Mouse (Mus musculus) layer of hippocampus, adult 9-10 months (tissue): ENCODE results near the gene Foxp1.
A peak's percentile ranks its signal among the peaks of the same experiment; 100 is the strongest.

ENCODE experiments used
- DNase-seq: peaks from one replicate; pipeline ENCODE4 v3.0.0; 2022; ENCODE audit warnings: low spot score

Foxp1 gene

GRCm38 (mm10) chr6:99282866-99283657, 239.5 kb downstream of the Foxp1 start:
- no peak for DNase-seq

GRCm38 (mm10) chr6:99281433-99281832, 241.1 kb downstream of the Foxp1 start:
- DNase-seq, result no peak

DNA sequence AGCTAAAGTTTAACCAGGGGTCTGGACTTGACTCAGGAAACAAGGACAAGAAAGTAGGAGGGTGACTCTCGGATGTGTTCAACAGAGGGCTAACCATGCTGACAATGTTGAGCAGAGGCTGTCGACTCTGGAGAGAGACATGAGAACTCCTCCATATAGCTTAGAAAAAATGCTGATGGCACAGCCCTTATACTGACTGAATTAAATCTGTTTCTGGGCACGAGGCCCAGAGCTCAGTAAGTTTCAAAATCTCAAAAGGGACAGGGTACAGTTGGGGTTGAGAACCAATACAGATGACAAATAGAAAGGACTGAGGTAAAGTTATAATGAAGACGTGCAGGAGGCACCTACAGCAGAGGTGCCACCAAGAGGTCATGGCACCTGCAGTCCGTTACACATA, 241.9 kb downstream of the Foxp1 start:
- no peak for DNase-seq

GRCm38 (mm10) chr6:99277251-99277650, 245.3 kb downstream of the Foxp1 start:
- DNase-seq, result no peak

- no peak for DNase-seq
Observed at GRCm38 (mm10) chr6:99276297-99276653, 246.2 kb downstream of the Foxp1 start.

- DNase-seq, result no peak
Observed at GRCm38 (mm10) chr6:99275381-99276296, 246.9 kb downstream of the Foxp1 start.

- DNase-seq, result no peak
Observed at GRCm38 (mm10) chr6:99274667-99275066, 247.9 kb downstream of the Foxp1 start.

GRCm38 (mm10) chr6:99274222-99274621, 248.3 kb downstream of the Foxp1 start:
- no peak for DNase-seq

DNA sequence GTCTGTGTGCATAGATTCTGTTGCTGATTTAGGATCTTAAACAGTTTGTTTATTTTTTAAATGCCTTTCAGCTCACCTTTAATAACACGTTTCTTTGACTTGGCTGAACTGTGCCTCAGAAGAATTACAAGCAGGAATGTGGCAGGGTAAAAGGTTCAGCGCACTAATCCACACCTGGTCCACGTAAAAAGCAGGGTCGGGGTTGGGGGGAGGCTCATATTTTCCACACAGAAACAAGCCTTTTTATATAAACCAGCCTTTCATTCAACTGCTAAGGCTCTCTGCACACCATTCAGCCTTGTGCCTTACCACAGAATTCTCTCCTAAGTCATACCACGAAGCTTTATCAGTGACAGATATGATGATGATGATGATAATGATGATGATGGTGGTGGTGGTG, 249.3 kb downstream of the Foxp1 start:
- DNase-seq, result no peak

- DNase-seq, result no peak
Observed at GRCm38 (mm10) chr6:99272174-99272573, 250.3 kb downstream of the Foxp1 start.

- no peak for DNase-seq
Observed at GRCm38 (mm10) chr6:99271741-99272140, 250.8 kb downstream of the Foxp1 start.

- no peak for DNase-seq
Observed at GRCm38 (mm10) chr6:99269921-99270320, 252.6 kb downstream of the Foxp1 start.

GRCm38 (mm10) chr6:99268171-99269061, 254.1 kb downstream of the Foxp1 start:
- DNase-seq, result peak; percentile 32

DNA sequence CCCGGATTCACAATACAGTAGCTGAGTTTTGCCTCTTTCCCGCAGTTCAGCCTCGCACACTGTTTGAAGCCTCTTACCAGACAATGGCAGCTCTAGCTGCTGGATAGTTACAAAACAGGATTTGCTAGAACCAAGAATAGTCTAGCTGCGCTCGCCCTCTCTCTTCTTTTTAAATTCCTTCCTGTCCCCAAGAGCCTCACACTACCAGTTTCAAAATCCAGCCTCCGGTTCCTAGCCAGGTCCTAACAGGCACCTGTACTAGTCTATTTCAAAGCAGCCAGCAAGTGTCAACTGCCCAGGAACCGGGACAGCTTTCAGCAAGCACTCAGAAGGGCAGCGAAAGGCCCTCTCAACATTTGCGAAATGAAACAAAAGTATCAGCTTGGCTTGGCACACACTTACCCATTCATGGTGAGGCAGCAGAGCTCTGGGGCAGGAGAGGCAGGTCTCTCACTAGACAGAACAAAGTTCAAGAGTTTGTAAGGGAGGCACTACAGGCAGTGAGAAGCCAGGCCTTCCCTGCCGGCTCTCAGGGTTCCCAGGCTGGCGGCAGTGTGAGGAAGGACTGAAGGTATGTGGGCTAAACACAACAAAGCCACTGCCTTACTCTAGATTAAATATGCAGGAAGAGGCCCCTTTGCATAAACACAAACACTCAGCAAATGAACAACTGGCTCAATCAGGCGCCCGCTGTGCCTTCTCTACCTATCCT, 256.4 kb downstream of the Foxp1 start:
- DNase-seq, result no peak

DNA sequence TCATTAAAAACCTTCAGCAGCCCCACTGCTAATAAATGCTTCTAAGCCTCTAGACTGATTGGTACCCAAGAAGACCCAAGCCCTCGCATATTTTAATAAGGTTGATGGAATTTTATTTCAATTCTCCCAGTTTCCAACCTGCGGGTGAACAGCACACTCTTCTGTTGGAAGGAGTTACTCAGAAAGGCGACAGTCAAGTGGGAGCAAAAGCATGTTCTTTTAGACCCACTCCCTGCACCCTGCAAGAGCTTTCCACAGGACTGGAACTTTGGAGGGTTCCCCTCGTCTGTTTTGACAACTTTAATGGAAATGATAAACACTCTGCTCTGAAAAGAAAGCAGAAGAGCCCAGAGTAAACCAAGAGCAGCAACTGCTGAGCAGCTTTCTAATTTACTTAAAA, 257.3 kb downstream of the Foxp1 start:
- no peak for DNase-seq

- DNase-seq, result no peak
Observed at GRCm38 (mm10) chr6:99264192-99265093, 258.1 kb downstream of the Foxp1 start.

DNA sequence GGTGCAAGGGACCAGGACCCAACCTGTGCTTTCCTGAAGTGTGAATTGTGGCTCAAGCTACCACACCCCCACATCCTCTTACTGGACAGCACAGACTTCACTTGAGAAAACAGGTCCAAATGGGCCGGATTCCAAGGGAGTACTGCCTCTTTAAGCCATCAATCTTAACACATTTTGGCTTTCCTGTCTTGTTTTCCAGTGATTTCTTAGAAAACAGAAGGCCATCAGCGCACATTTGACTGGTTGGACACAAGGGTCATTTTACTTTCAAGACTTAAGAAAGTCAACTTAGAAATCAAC, 258.7 kb downstream of the Foxp1 start:
- no peak for DNase-seq

- no peak for DNase-seq
Observed at GRCm38 (mm10) chr6:99263061-99263885, 259.2 kb downstream of the Foxp1 start.

DNA sequence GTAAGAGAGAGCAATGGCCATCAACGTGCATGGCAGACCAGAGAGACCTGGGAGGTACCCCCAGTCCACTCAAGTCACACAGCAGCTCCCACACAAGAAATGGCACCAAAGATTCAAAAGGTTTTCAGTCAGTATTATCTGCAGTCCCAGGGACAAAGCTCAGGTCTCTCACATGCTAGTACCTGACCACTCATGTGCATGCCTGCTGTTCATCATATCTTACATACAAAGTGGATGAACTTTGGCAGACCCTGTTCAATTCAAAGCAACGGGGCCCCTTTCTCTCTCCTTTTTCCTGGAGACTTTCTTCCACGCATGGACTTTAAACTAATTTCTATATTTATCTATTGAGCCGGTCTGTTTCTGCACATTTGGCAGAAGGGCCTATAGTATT, 260.8 kb downstream of the Foxp1 start:
- DNase-seq, result no peak
